Mouse (Mus musculus) gastrocnemius, postnatal 36 days (tissue): ENCODE results near the gene Wscd1. TPM values are rescaled to one million over a fixed set of nuclear protein-coding genes. Genes with fewer than 3 reads are reported as not detected.
A peak's percentile ranks its signal among the peaks of the same experiment; 100 is the strongest.

Source experiments
- DNase-seq, 2 experiments: peaks; one replicate each; pipeline ENCODE4 v3.0.0; 2022
- intact Hi-C: fragments of 180-260 bp; cut with DNase I; formaldehyde crosslinking; loops from one replicate; pipeline ENCODE4 v1.15.1; 2025
- total RNA-seq, 2 experiments: library from RNA; stranded (reverse); gene quantifications; 2 replicates each; pipeline ENCODE4 v1.2.3; 2021

Gene Wscd1
- total RNA-seq, 2 experiments from 2014 or later: 2.8 to 3.6 TPM

- intact Hi-C loops: no loop called here
- no peak for DNase-seq
Measured at GRCm38 (mm10) chr11:71767726-71768125, 18.0 kb downstream of the Wscd1 start.

- intact Hi-C loops: no loop called here
- no peak for DNase-seq
Measured at GRCm38 (mm10) chr11:71769744-71770143, 20.0 kb downstream of the Wscd1 start.

GRCm38 (mm10) chr11:71770479-71770878 is 20.8 kb downstream of the Wscd1 start:
- DNase-seq: no peak
- intact Hi-C loops: no loop called here

GRCm38 (mm10) chr11:71771074-71771473 is 21.4 kb downstream of the Wscd1 start:
- no peak for DNase-seq
- intact Hi-C loops: no loop called here

GRCm38 (mm10) chr11:71772056-71772455 is 22.3 kb downstream of the Wscd1 start:
- intact Hi-C loops: no loop called here
- DNase-seq: no peak

- no peak for DNase-seq
- intact Hi-C loops: no loop called here
Measured at GRCm38 (mm10) chr11:71772802-71773201, 23.1 kb downstream of the Wscd1 start.

GRCm38 (mm10) chr11:71773986-71774767 is 24.5 kb downstream of the Wscd1 start:
- intact Hi-C loops: no loop called here
- DNase-seq: no peak

GRCm38 (mm10) chr11:71775056-71775455 is 25.3 kb downstream of the Wscd1 start:
- peak in 1 of 2 experiments; percentile 11 for DNase-seq
- intact Hi-C loops: no loop called here

- no peak for DNase-seq
- intact Hi-C loops: no loop called here
Measured at GRCm38 (mm10) chr11:71779642-71780041, 29.9 kb downstream of the Wscd1 start.

- intact Hi-C loops: no loop called here
- DNase-seq: no peak
Measured at GRCm38 (mm10) chr11:71781737-71782354, 32.1 kb downstream of the Wscd1 start.

GRCm38 (mm10) chr11:71785499-71785898 is 35.8 kb downstream of the Wscd1 start:
- intact Hi-C loops: no loop called here
- DNase-seq: no peak

GRCm38 (mm10) chr11:71788209-71788608 is 38.5 kb downstream of the Wscd1 start:
- DNase-seq: no peak

GRCm38 (mm10) chr11:71790227-71790626 is 40.5 kb downstream of the Wscd1 start:
- no peak for DNase-seq
- intact Hi-C loops: no loop called here

More at GRCm38 (mm10) chr11:71788209-71788608, 38.5 kb downstream of the Wscd1 start:
- intact Hi-C loops: no loop called here

- intact Hi-C loops: no loop called here
- no peak for DNase-seq
Measured at GRCm38 (mm10) chr11:71799206-71799605, 49.5 kb downstream of the Wscd1 start.

GRCm38 (mm10) chr11:71808521-71808920 is 58.8 kb downstream of the Wscd1 start:
- intact Hi-C loops: no loop called here
- no peak for DNase-seq

GRCm38 (mm10) chr11:71811828-71812227 is 62.1 kb downstream of the Wscd1 start:
- no peak for DNase-seq
- intact Hi-C loops: no loop called here

GRCm38 (mm10) chr11:71812921-71813320 is 63.2 kb downstream of the Wscd1 start:
- DNase-seq: no peak
- intact Hi-C loops: no loop called here

GRCm38 (mm10) chr11:71814511-71814910 is 64.8 kb downstream of the Wscd1 start:
- intact Hi-C loops: no loop called here
- no peak for DNase-seq

- intact Hi-C loops: no loop called here
- no peak for DNase-seq
Measured at GRCm38 (mm10) chr11:71815326-71815725, 65.6 kb downstream of the Wscd1 start.

- DNase-seq: no peak
- intact Hi-C loops: no loop called here
Measured at GRCm38 (mm10) chr11:71816918-71817317, 67.2 kb downstream of the Wscd1 start.

GRCm38 (mm10) chr11:71817341-71817740 is 67.6 kb downstream of the Wscd1 start:
- intact Hi-C loops: no loop called here
- DNase-seq: no peak

GRCm38 (mm10) chr11:71818111-71818510 is 68.4 kb downstream of the Wscd1 start:
- no peak for DNase-seq
- intact Hi-C loops: no loop called here
